Mouse (Mus musculus): ENCODE measurements around the gene Chil1.

The Chil1 gene

DNA sequence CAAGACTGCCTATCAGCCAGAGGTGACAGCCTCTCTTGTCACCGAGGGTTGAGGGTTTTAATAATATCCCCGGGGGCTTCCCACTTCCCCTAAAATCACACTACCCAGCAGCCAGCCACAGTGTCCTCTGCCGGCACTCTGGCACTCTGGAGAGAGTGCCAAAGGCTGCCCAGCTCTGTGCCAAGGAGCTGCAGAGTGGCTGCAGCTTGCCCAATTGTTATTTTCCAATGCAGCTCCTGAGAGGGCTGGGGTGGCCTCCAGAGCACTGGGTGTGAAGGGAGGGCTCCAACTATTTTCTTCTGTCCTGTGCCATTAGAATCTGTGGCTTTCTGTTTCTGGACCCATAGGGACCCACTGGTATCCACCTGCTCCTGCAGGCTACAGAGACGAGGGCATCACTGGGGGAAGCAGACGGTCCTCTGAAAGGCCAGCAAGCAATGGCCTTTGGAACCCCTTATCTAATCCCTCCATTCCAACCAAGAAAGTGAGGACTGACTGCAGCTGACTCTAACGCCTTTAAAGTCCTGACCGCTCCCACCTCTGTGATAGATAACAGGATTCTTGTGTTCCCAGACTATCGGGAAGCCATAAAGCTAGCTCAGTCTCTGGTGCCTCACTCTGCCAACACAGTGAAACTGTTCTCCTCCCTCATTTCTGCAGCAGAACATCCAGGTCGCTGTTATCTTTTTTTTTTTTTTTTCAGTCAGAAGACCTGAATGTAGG, 23.5 kb downstream of the Chil1 start:
- no peak for DNase-seq (ENCODE audit: low spot score)

GRCm38 (mm10) chr1:134206085-134206484, 24.1 kb downstream of the Chil1 start:
- DNase-seq (ENCODE audit: low spot score) = no peak

GRCm38 (mm10) chr1:134210179-134210755, 28.3 kb downstream of the Chil1 start:
- DNase-seq (ENCODE audit: low spot score) = no peak

- no peak for DNase-seq (ENCODE audit: low spot score)
These were observed 29.1 kb downstream of the Chil1 start for GRCm38 (mm10) chr1:134211043-134211442.

- no peak for DNase-seq (ENCODE audit: low spot score)
These were observed 29.7 kb downstream of the Chil1 start for GRCm38 (mm10) chr1:134211631-134212030.

- no peak for DNase-seq (ENCODE audit: low spot score)
These were observed 30.4 kb downstream of the Chil1 start for GRCm38 (mm10) chr1:134212351-134212750.

DNA sequence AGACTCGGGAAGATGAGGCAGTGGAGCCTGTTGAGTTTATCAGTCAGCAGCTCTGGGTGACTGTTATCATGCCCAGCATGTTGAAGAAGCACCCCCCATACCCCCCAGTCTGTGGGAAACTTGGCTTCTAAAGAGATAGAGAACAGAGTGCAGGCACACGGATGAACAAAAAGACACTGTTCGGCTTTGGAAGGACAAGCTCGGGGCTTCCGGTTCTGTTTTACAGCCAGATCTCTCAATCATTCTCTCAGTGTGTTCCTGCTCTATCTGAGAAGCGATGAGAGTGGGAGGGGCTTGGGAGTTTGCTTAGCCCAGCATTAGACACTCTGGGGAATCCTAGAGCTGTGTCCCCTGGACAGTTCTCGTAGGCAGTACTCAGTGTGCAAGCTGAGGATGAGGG, 31.4 kb downstream of the Chil1 start:
- DNase-seq (ENCODE audit: low spot score) = no peak

GRCm38 (mm10) chr1:134215059-134215458, 33.1 kb downstream of the Chil1 start:
- no peak for DNase-seq (ENCODE audit: low spot score)

GRCm38 (mm10) chr1:134215751-134216628, 34.0 kb downstream of the Chil1 start:
- DNase-seq (ENCODE audit: low spot score) = no peak

GRCm38 (mm10) chr1:134216629-134216971, 34.6 kb downstream of the Chil1 start:
- no peak for DNase-seq (ENCODE audit: low spot score)

- no peak for DNase-seq (ENCODE audit: low spot score)
These were observed 35.1 kb downstream of the Chil1 start for GRCm38 (mm10) chr1:134217028-134217481.

DNA sequence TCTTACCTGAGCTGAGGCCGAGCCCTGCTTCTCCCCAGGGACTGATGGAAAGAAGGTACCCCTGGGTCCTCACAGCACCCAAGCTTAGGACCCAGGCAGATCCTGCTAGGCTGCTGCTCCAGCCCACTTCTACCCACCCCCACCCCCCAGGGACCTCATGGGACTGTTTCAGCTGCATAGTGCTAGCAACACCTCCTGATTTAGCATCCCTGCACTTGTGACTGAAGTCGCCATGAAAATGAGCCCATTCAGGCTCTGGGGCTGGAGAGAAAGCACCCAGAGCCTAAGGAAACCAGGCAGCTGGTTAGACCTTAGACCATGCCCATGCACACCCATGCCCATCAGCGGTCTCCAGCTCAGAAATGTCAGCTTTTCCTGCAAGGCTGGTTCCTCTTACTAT, 36.0 kb downstream of the Chil1 start:
- no peak for DNase-seq (ENCODE audit: low spot score)

DNA sequence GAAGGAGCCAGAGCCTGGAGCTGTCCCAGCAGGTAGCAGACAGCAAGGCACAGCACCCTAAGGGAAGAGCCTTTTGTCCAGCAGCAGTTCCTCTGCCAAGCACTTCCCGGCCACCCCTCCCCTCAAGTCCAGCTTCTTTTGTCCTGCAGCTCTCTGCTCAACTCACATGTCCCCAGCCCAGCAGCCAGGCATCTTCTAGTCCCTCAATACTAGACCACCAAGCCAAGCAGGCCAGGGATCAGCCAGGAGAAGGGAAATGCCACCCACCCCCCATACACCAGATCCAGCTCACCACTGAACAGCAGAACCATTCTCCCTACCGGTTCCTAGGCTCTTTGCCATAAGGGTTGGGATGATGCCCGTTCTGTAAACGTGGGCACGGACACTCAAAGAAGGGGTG, 37.6 kb downstream of the Chil1 start:
- DNase-seq (ENCODE audit: low spot score) = no peak

DNA sequence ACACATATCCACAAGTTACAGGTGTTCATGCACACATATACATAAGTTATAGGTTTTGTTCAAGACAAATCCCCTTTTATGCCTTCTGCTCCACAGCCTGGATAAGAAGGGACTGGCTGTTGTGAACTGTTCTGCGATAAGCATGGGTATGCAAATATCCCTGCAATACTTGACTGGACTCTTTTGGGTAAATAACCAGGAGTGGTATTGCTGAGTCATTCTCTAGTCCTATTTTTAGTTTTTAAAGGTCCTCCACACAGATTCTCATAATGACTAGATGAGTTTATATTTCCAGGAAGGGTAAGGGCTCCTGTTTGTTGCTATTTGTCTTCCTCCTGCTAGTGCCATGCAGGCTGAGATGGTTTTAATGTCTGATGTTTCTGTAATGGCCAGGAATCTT, 39.2 kb downstream of the Chil1 start:
- no peak for DNase-seq (ENCODE audit: low spot score)

- no peak for DNase-seq (ENCODE audit: low spot score)
These were observed 40.4 kb downstream of the Chil1 start for GRCm38 (mm10) chr1:134222122-134223055.

DNA sequence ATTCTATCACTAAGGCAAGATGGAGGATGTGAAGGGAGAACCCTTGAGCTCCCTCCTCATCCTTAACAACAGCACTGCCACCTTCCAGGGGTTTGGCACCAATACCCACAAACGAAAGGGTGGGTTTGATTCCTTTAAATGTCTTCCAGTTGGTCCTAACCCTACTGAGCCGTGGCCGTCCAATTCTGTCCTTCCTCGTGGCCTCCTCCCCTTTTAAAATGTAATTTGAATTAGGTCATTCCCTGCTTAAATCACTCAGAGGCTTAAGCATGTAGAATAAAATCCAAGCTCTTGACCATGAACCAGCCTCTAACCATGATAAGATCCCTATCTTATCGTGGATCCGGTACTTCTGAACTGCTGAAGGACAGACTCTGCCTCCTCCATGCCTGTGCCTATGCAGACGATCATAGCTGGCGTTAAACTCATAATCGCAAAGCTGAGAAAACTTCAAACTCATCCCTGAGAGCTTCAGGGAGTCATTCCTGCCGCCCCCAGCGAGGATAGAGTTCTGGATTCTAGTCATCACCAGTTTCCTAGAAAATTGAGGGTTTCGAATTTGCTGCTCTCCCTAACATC, 42.8 kb downstream of the Chil1 start:
- DNase-seq (ENCODE audit: low spot score) = no peak

GRCm38 (mm10) chr1:134225375-134225774, 43.4 kb downstream of the Chil1 start:
- DNase-seq (ENCODE audit: low spot score) = no peak

DNA sequence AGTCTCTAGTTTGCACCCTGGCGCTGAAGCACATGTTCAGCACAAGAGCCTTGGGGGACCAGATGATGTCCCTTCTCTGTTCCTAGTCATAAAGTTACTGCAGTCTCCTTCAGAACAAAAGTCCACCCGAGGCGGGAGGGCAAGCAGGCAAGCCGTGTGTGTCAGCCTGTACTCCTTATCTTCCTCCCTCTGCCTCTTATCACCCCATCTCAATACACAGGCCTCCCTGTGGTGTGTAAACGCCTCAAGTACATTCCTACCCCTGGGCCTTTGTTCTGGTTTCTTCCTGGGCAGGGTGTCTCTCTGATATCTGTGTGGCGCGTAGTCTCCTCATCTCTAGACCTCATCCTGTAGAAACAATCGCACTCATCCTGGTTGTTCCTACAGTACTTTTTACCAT, 44.8 kb downstream of the Chil1 start:
- no peak for DNase-seq (ENCODE audit: low spot score)

DNA sequence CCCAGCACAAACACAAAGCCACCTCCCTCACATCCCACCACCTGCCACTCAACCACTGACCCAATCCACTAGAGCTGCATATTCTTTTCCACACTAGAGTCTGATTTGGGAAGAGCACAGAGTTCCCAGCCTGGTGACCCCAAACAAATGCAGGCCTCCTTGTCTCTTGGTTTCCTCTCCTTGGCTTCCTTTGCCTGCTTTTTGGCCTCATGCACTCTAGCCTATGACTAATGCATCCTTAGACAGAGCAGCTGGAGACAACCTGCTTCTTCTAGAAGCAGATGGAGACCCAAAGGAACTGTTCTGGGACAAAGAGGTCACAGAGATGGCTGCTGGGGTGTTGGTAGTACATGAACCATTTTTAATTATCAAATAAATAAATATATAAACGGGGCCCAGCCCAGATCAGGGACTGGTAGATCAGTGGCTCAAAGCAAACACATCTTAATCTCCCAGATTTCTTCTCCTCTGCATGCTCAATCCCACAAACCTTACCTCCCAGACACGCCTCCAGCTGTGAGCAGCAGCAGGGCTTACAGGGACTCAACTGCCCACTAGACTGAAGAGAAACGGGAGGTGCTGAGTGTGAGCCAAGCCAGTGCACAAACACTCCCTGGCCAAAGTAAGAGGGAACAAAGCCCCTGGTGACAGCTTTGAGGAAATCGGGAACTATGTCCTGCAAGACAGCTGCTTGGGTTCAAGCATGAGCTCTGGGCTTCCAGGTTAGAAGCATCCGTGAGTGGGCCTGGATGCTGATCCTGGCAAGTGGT, 48.0 kb downstream of the Chil1 start:
- no peak for DNase-seq (ENCODE audit: low spot score)

DNA sequence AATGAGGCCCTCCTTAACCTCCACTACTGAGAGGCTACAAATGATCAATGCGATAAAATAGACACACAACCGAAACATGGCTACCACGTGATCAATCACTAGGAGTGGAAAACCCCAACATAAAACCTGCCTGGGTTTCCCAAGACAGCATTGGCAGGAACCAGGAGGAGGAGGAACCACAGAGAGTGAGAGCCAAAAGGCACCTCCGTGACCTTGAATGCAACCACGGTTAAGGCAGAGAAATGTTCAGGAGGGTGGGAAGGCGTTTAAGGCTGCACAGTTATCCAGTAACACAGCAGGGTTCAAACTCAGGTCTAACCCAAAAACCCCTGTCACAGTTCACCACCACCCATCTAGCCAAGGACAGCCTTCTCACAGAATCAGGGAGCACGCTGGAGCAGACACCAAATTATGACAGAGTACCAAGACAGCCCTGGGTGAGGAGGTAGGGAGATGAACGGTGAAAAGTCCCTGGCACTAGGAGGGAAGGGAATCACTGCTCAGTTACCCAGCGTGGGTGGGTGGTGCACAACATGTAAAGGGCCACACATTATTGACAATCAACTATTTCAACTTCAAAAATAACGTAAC, 48.8 kb downstream of the Chil1 start:
- no peak for DNase-seq (ENCODE audit: low spot score)
